Mouse (Mus musculus): ENCODE results near the gene Lmf1. TPM values are rescaled to one million over a fixed set of nuclear protein-coding genes. Genes with fewer than 3 reads are reported as not detected.

Lmf1 gene
- polyA plus RNA-seq (2015; fragmentation: Nextera tagmentation; extraction: Ambion mirVana): 16.3 and 17.7 TPM in 2 replicates

GRCm38 (mm10) chr17:25578920-25579319, at the start of gene Lmf1:
Gene Lmf1 (plus strand): TSS chr17:25579085.
- H3K4me2 ChIP-seq (replicated peaks; ENCODE audit: low read depth): peak within 1 kb of the TSS; percentile 83
- H3K9me3 ChIP-seq (ENCODE audit: control insufficient read depth, low read length): no peaks in the 10 kb centered on the region
- no peaks in the 10 kb centered on the region for H3K27me3 ChIP-seq (ENCODE audit: control insufficient read depth, insufficient read depth, low read length)
- WGBS: under 1% methylated on average over 31 of the region's 31 CpGs
- peak within 1 kb of the TSS; percentile 78 for H3K4me3 ChIP-seq (ENCODE audit: low read depth, low read length)
- DNase-seq (ENCODE audit: low spot score) (peak; percentile 96), ATAC-seq (ENCODE audit: low FRiP score, low TSS enrichment) (peak; percentile 96)
- H3K9ac ChIP-seq (ENCODE audit: low read length): peak within 1 kb of the TSS; percentile 73
- peak; percentile 59 for TF ChIP-seq CTCF (IDR thresholded peaks at IDR 0.05; ENCODE audit: low read depth)
- no peak for TF ChIP-seq EP300 (optimal IDR thresholded peaks at IDR 0.05)
- no peaks in the 10 kb centered on the region for H3K36me3 ChIP-seq (ENCODE audit: control insufficient read depth, insufficient read depth, low read length)
- H3K4me1 ChIP-seq (replicated peaks; ENCODE audit: control insufficient read depth, insufficient read depth): no peaks in the 10 kb centered on the region
- H3K27ac ChIP-seq (replicated peaks): peak within 1 kb of the TSS; percentile 35; the same call in 1 of the 2 replicates

GRCm38 (mm10) chr17:25530357-25531022, 48.4 kb upstream of the Lmf1 start:
- H3K27ac ChIP-seq (replicated peaks): no peak overlapping the region
- TF ChIP-seq EP300 (optimal IDR thresholded peaks at IDR 0.05): no peak
- no peak for TF ChIP-seq CTCF (IDR thresholded peaks at IDR 0.05; ENCODE audit: low read depth)
- no peaks in the 10 kb centered on the region for H3K4me1 ChIP-seq (replicated peaks; ENCODE audit: control insufficient read depth, insufficient read depth)
- H3K4me3 ChIP-seq (ENCODE audit: low read depth, low read length): no peak overlapping the region
- H3K36me3 ChIP-seq (ENCODE audit: control insufficient read depth, insufficient read depth, low read length): no peaks in the 10 kb centered on the region
- DNase-seq (ENCODE audit: low spot score): no peak
- H3K9ac ChIP-seq (ENCODE audit: low read length): no peak overlapping the region
- H3K9me3 ChIP-seq (ENCODE audit: control insufficient read depth, low read length): no peaks in the 10 kb centered on the region
- H3K4me2 ChIP-seq (replicated peaks; ENCODE audit: low read depth): no peak overlapping the region
- no peak for ATAC-seq (ENCODE audit: low FRiP score, low TSS enrichment)
- WGBS: 52% methylated on average over 8 of the region's 8 CpGs
- H3K27me3 ChIP-seq (ENCODE audit: control insufficient read depth, insufficient read depth, low read length): no peaks in the 10 kb centered on the region

GRCm38 (mm10) chr17:25538945-25539875, 39.7 kb upstream of the Lmf1 start:
- Histone ChIP-seq H3K9ac (ENCODE audit: low read length) (no peak overlapping the region), H3K9me3 (ENCODE audit: control insufficient read depth, low read length) (no peaks in the 10 kb centered on the region), H3K4me1 (replicated peaks; ENCODE audit: control insufficient read depth, insufficient read depth) (no peaks in the 10 kb centered on the region), H3K4me2 (replicated peaks; ENCODE audit: low read depth) (peak overlapping the region; percentile 25; the same call in 1 of the 2 replicates), H3K27ac (replicated peaks) (0 out of 2 replicates have a peak overlapping the region, but pooled peaks have one; percentile 13), H3K4me3 (ENCODE audit: low read depth, low read length) (no peak overlapping the region), H3K36me3 (ENCODE audit: control insufficient read depth, insufficient read depth, low read length) (no peaks in the 10 kb centered on the region), H3K27me3 (ENCODE audit: control insufficient read depth, insufficient read depth, low read length) (no peaks in the 10 kb centered on the region)
- ATAC-seq (ENCODE audit: low FRiP score, low TSS enrichment) (peak; percentile 34; the same call in 1 of the 2 replicates), DNase-seq (ENCODE audit: low spot score) (peak; percentile 42)
- 26% methylated on average over 27 of the region's 27 CpGs for WGBS
- no peak for TF ChIP-seq CTCF (IDR thresholded peaks at IDR 0.05; ENCODE audit: low read depth)
- TF ChIP-seq EP300 (optimal IDR thresholded peaks at IDR 0.05): no peak

GRCm38 (mm10) chr17:25540731-25541130, 38.2 kb upstream of the Lmf1 start:
- ATAC-seq (ENCODE audit: low FRiP score, low TSS enrichment) (no peak), DNase-seq (ENCODE audit: low spot score) (no peak)
- WGBS: 44% methylated on average over 5 of the region's 5 CpGs
- Histone ChIP-seq H3K9ac (ENCODE audit: low read length) (no peak overlapping the region), H3K4me1 (replicated peaks; ENCODE audit: control insufficient read depth, insufficient read depth) (no peaks in the 10 kb centered on the region), H3K9me3 (ENCODE audit: control insufficient read depth, low read length) (no peaks in the 10 kb centered on the region), H3K4me2 (replicated peaks; ENCODE audit: low read depth) (no peak overlapping the region), H3K36me3 (ENCODE audit: control insufficient read depth, insufficient read depth, low read length) (no peaks in the 10 kb centered on the region), H3K27ac (replicated peaks) (no peak overlapping the region), H3K27me3 (ENCODE audit: control insufficient read depth, insufficient read depth, low read length) (no peaks in the 10 kb centered on the region), H3K4me3 (ENCODE audit: low read depth, low read length) (no peak overlapping the region)
- TF ChIP-seq EP300 (optimal IDR thresholded peaks at IDR 0.05) (no peak), CTCF (IDR thresholded peaks at IDR 0.05; ENCODE audit: low read depth) (no peak)

GRCm38 (mm10) chr17:25541768-25542167, 37.1 kb upstream of the Lmf1 start:
- Histone ChIP-seq H3K4me3 (ENCODE audit: low read depth, low read length) (no peak overlapping the region), H3K36me3 (ENCODE audit: control insufficient read depth, insufficient read depth, low read length) (no peaks in the 10 kb centered on the region), H3K27me3 (ENCODE audit: control insufficient read depth, insufficient read depth, low read length) (no peaks in the 10 kb centered on the region), H3K9ac (ENCODE audit: low read length) (no peak overlapping the region), H3K4me2 (replicated peaks; ENCODE audit: low read depth) (no peak overlapping the region), H3K4me1 (replicated peaks; ENCODE audit: control insufficient read depth, insufficient read depth) (no peaks in the 10 kb centered on the region), H3K27ac (replicated peaks) (no peak overlapping the region), H3K9me3 (ENCODE audit: control insufficient read depth, low read length) (no peaks in the 10 kb centered on the region)
- ATAC-seq (ENCODE audit: low FRiP score, low TSS enrichment): no peak
- TF ChIP-seq EP300 (optimal IDR thresholded peaks at IDR 0.05) (no peak), CTCF (IDR thresholded peaks at IDR 0.05; ENCODE audit: low read depth) (no peak)
- no peak for DNase-seq (ENCODE audit: low spot score)
- WGBS: 76% methylated on average over 4 of the region's 4 CpGs

All from stomach, postnatal 0 days (tissue).